Comparison of ENCODE assay signal across 14 mouse cellular contexts in genomic region chr19:5835054-5835921, GRCm38 (mm10). TPM values are rescaled to one million over a fixed set of nuclear protein-coding genes. Genes with fewer than 3 reads are reported as not detected.
DNase-seq lines count a peak whose midpoint lies in the region; ATAC-seq and TF ChIP-seq lines count a peak whose summit lies in the region.
"Had no signal": no experiment of that assay in that cellular context is flagged by ENCODE, and none has a peak within 500 bp of the region (broad histone marks: within the 10 kb centered on the region; RNA-seq: fewer than 3 reads in every experiment).

No protein-coding gene starts in this region.

- H3K27ac ChIP-seq in lung, embryonic 16.5 days (ENCODE audit: low read length), result 0 out of 2 replicates have a peak overlapping the region, but pooled peaks have one; percentile 19
- peak overlapping the region; percentile 40 for H3K27ac ChIP-seq in stomach, postnatal 0 days (replicated peaks)
- H3K27ac ChIP-seq: embryonic facial prominence, embryonic 15.5 days; layer of hippocampus, adult 2 months; midbrain, embryonic 10.5 days had no signal

- ATAC-seq in lung, embryonic 16.5 days (ENCODE audit: low read depth), result no peak
- no peak for ATAC-seq in stomach, postnatal 0 days (ENCODE audit: low FRiP score, low TSS enrichment)
- ATAC-seq: forebrain, embryonic 14.5 days had no signal

- no peak overlapping the region for H3K4me3 ChIP-seq in lung, embryonic 16.5 days (ENCODE audit: low read length)
- no peak overlapping the region for H3K4me3 ChIP-seq in stomach, postnatal 0 days (ENCODE audit: low read depth, low read length)
- H3K4me3 ChIP-seq: embryonic facial prominence, embryonic 15.5 days; layer of hippocampus, adult 2 months; midbrain, embryonic 10.5 days had no signal

- H3K9ac ChIP-seq in lung, embryonic 16.5 days (ENCODE audit: low read length), result no peak overlapping the region
- no peak overlapping the region for H3K9ac ChIP-seq in stomach, postnatal 0 days (ENCODE audit: low read length)
- H3K9ac ChIP-seq: embryonic facial prominence, embryonic 15.5 days had no signal

- TF ChIP-seq CTCF in stomach, postnatal 0 days (IDR thresholded peaks at IDR 0.05; ENCODE audit: low read depth), result no peak

- H3K27me3 ChIP-seq in lung, embryonic 16.5 days (ENCODE audit: control insufficient read depth, insufficient read depth, low read depth, low read length), result no peaks in the 10 kb centered on the region
- H3K27me3 ChIP-seq in stomach, postnatal 0 days (ENCODE audit: control insufficient read depth, insufficient read depth, low read length), result no peaks in the 10 kb centered on the region
- H3K27me3 ChIP-seq: CH12.LX; embryonic facial prominence, embryonic 15.5 days had no signal

- no peaks in the 10 kb centered on the region for H3K9me3 ChIP-seq in lung, embryonic 16.5 days (ENCODE audit: control insufficient read depth, low read length)
- H3K9me3 ChIP-seq in stomach, postnatal 0 days (ENCODE audit: control insufficient read depth, low read length), result no peaks in the 10 kb centered on the region
- H3K9me3 ChIP-seq: embryonic facial prominence, embryonic 15.5 days; midbrain, embryonic 10.5 days had no signal

- no peak overlapping the region for H3K4me2 ChIP-seq in lung, embryonic 16.5 days (ENCODE audit: low read depth, low read length)
- H3K4me2 ChIP-seq in stomach, postnatal 0 days (replicated peaks; ENCODE audit: low read depth), result no peak overlapping the region
- H3K4me2 ChIP-seq: embryonic facial prominence, embryonic 15.5 days had no signal

- no peak for TF ChIP-seq EP300 in stomach, postnatal 0 days (optimal IDR thresholded peaks at IDR 0.05)

- DNase-seq in kidney, adult 11 months, result peak; percentile 26
- DNase-seq in kidney, postnatal 10 days, result no peak
- DNase-seq in lung, postnatal 36 days, result no peak
- DNase-seq in adrenal gland, postnatal 10 days, result peak; percentile 44
- DNase-seq in stomach, postnatal 0 days (ENCODE audit: low spot score), result peak; percentile 53
- no peak for DNase-seq in ovary, postnatal 36 days (ENCODE audit: low spot score)
- DNase-seq: cerebellum, adult 18-20 months; heart, postnatal 14 days had no signal

- H3K4me1 ChIP-seq in lung, embryonic 16.5 days (replicated peaks; ENCODE audit: control insufficient read depth, insufficient read depth, low read length), result peaks cover 23% of the 10 kb centered on the region
- no peaks in the 10 kb centered on the region for H3K4me1 ChIP-seq in stomach, postnatal 0 days (replicated peaks; ENCODE audit: control insufficient read depth, insufficient read depth)

- 86% methylated on average over 10 of the region's 10 CpGs for WGBS in lung, embryonic 16.5 days
- 81% methylated on average over 10 of the region's 10 CpGs for WGBS in stomach, postnatal 0 days

- no peaks in the 10 kb centered on the region for H3K36me3 ChIP-seq in lung, embryonic 16.5 days (ENCODE audit: control insufficient read depth, insufficient read depth, low read length)
- H3K36me3 ChIP-seq in stomach, postnatal 0 days (ENCODE audit: control insufficient read depth, insufficient read depth, low read length), result no peaks in the 10 kb centered on the region
- H3K36me3 ChIP-seq: embryonic facial prominence, embryonic 15.5 days; midbrain, embryonic 10.5 days had no signal

RNA-seq across cellular contexts. Expression of gene Frmd8, which starts 39.8 kb away (rescaled TPM):
- 56.4 and 61.1 TPM in 2 replicates for polyA plus RNA-seq in lung, embryonic 16.5 days (2015; fragmentation: Nextera tagmentation; extraction: Ambion mirVana)
- total RNA-seq in adrenal gland, postnatal 10 days (2021), result 10 to 100 TPM; 29.0 to 34.8 TPM
- polyA plus RNA-seq in stomach, postnatal 0 days (2015; fragmentation: Nextera tagmentation; extraction: Ambion mirVana), result 13.8 and 18.8 TPM in 2 replicates

RNA-seq across cellular contexts. Expression of gene Slc25a45, which starts 42.3 kb away (rescaled TPM):
- polyA plus RNA-seq in lung, embryonic 16.5 days (2015; fragmentation: Nextera tagmentation; extraction: Ambion mirVana), result 5.7 and 6.2 TPM in 2 replicates
- total RNA-seq in adrenal gland, postnatal 10 days (2021), result 10 to 100 TPM; 13.4 to 14.2 TPM
- polyA plus RNA-seq in stomach, postnatal 0 days (2015; fragmentation: Nextera tagmentation; extraction: Ambion mirVana), result 2.9 and 3.2 TPM in 2 replicates

RNA-seq across cellular contexts. Expression of gene Tigd3, which starts 58.7 kb away (rescaled TPM):
- 2.5 and 3.2 TPM in 2 replicates for polyA plus RNA-seq in lung, embryonic 16.5 days (2015; fragmentation: Nextera tagmentation; extraction: Ambion mirVana)
- total RNA-seq in adrenal gland, postnatal 10 days (2021), result 1 to 10 TPM; 1.6 to 1.9 TPM
- polyA plus RNA-seq in stomach, postnatal 0 days (2015; fragmentation: Nextera tagmentation; extraction: Ambion mirVana), result 0.77 and 1.0 TPM in 2 replicates

Comparison
In these comparisons a context has a peak if more than half of its experiments do, and no peak if none do; other contexts are left out.
1. DNase-seq: peak in kidney, adult 11 months (single experiment), adrenal gland, postnatal 10 days (single experiment) and stomach, postnatal 0 days (single experiment); none in kidney, postnatal 10 days (single experiment), lung, postnatal 36 days (single experiment) and ovary, postnatal 36 days (single experiment).